Mouse (Mus musculus): ENCODE measurements at regions not wholly inside any gene's neighbourhood (a gene's known extent, or its start where the extent isn't known, plus 50 kb on each side); places are given as distances from the start of the nearest gene placed in this dataset.

- TF ChIP-seq MYOD1 (IDR thresholded peaks at IDR 0.05; ENCODE audit: control insufficient read depth in 1 of 3, insufficient read length in 2 of 3, low read depth in 2 of 3) = no peak
- no peak for TF ChIP-seq TCF3 (IDR thresholded peaks at IDR 0.05; ENCODE audit: insufficient read length, low read depth)
- TF ChIP-seq POLR2AphosphoS2 (IDR thresholded peaks at IDR 0.05; ENCODE audit: insufficient read length, low read depth) = no peak
- TF ChIP-seq TCF12 (IDR thresholded peaks at IDR 0.05; ENCODE audit: insufficient read depth, poor library complexity, severe bottlenecking) = no peak
- no peak for TF ChIP-seq E2F4 (IDR thresholded peaks at IDR 0.05; ENCODE audit: insufficient read depth)
- TF ChIP-seq MYOG (IDR thresholded peaks at IDR 0.05; ENCODE audit: control insufficient read depth in 1 of 3, insufficient read depth in 1 of 3, insufficient read length in 2 of 3, low read depth in 2 of 3) = no peak
- TF ChIP-seq POLR2A (IDR thresholded peaks at IDR 0.05; ENCODE audit: insufficient read length, low read depth) = no peak
- peak; percentile 46; the same call in 1 of the 2 replicates for TF ChIP-seq CEBPB (IDR thresholded peaks at IDR 0.05; ENCODE audit: insufficient read depth, poor library complexity, severe bottlenecking)
- peak; percentile 25 for TF ChIP-seq USF1 (IDR thresholded peaks at IDR 0.05; ENCODE audit: low read depth)
- TF ChIP-seq MAX (IDR thresholded peaks at IDR 0.05; ENCODE audit: low read depth) = no peak
- no peak for TF ChIP-seq SRF (IDR thresholded peaks at IDR 0.05; ENCODE audit: control insufficient read depth, insufficient read length, low read depth)
- TF ChIP-seq REST (IDR thresholded peaks at IDR 0.05; ENCODE audit: insufficient read depth, insufficient read length) = no peak
- no peaks in the 10 kb centered on the region for H3K36me3 ChIP-seq (ENCODE audit: control insufficient read depth, insufficient read depth)
- H3K27me3 ChIP-seq (ENCODE audit: control insufficient read depth, insufficient read depth, insufficient read length) = no peaks in the 10 kb centered on the region
- no peak overlapping the region for H3K4me3 ChIP-seq
- peak overlapping the region; percentile 27 for H3K4me2 ChIP-seq (ENCODE audit: low read depth)
- H3K79me2 ChIP-seq (ENCODE audit: control insufficient read depth, insufficient read depth) = no peaks in the 10 kb centered on the region
- H3ac ChIP-seq (ENCODE audit: control insufficient read depth, insufficient read length) = no peak overlapping the region
Observed at GRCm38 (mm10) chr10:84143674-84144343, 296.6 kb downstream of the Nuak1 start.

DNA sequence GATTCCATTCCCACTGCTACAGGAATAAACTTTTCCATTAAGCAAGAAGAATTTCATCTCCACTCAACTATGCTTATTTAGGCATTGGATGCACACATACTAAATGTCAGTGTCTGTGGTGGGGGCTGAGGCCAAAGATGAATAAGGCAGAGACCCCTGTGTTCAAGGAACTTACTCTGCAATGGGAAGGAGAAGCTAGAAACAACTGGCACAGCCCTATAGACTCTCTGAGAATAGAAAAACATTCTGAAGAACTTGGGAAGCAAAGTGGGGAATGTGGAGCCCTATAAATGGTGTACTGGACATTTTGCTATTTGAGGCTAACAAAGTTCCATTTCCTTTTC is 296.1 kb downstream of the Nuak1 start:
- no peaks in the 10 kb centered on the region for H3K36me3 ChIP-seq (ENCODE audit: control insufficient read depth, insufficient read depth)
- H3K4me2 ChIP-seq (ENCODE audit: low read depth) = no peak overlapping the region
- H3K79me2 ChIP-seq (ENCODE audit: control insufficient read depth, insufficient read depth) = no peaks in the 10 kb centered on the region
- TF ChIP-seq MYOG (IDR thresholded peaks at IDR 0.05; ENCODE audit: control insufficient read depth in 1 of 3, insufficient read depth in 1 of 3, insufficient read length in 2 of 3, low read depth in 2 of 3) (no peak), MYOD1 (IDR thresholded peaks at IDR 0.05; ENCODE audit: control insufficient read depth in 1 of 3, insufficient read length in 2 of 3, low read depth in 2 of 3) (no peak), SRF (IDR thresholded peaks at IDR 0.05; ENCODE audit: control insufficient read depth, insufficient read length, low read depth) (no peak), E2F4 (IDR thresholded peaks at IDR 0.05; ENCODE audit: insufficient read depth) (no peak), POLR2A (IDR thresholded peaks at IDR 0.05; ENCODE audit: insufficient read length, low read depth) (no peak), TCF3 (IDR thresholded peaks at IDR 0.05; ENCODE audit: insufficient read length, low read depth) (no peak), MAX (IDR thresholded peaks at IDR 0.05; ENCODE audit: low read depth) (no peak), CEBPB (IDR thresholded peaks at IDR 0.05; ENCODE audit: insufficient read depth, poor library complexity, severe bottlenecking) (no peak), USF1 (IDR thresholded peaks at IDR 0.05; ENCODE audit: low read depth) (no peak), POLR2AphosphoS2 (IDR thresholded peaks at IDR 0.05; ENCODE audit: insufficient read length, low read depth) (no peak), REST (IDR thresholded peaks at IDR 0.05; ENCODE audit: insufficient read depth, insufficient read length) (no peak), TCF12 (IDR thresholded peaks at IDR 0.05; ENCODE audit: insufficient read depth, poor library complexity, severe bottlenecking) (no peak)
- no peak overlapping the region for H3K4me3 ChIP-seq
- no peak overlapping the region for H3ac ChIP-seq (ENCODE audit: control insufficient read depth, insufficient read length)
- H3K27me3 ChIP-seq (ENCODE audit: control insufficient read depth, insufficient read depth, insufficient read length) = no peaks in the 10 kb centered on the region

- TF ChIP-seq POLR2AphosphoS2 (IDR thresholded peaks at IDR 0.05; ENCODE audit: insufficient read length, low read depth) = no peak
- no peak for TF ChIP-seq E2F4 (IDR thresholded peaks at IDR 0.05; ENCODE audit: insufficient read depth)
- no peak for TF ChIP-seq MYOG (IDR thresholded peaks at IDR 0.05; ENCODE audit: control insufficient read depth in 1 of 3, insufficient read depth in 1 of 3, insufficient read length in 2 of 3, low read depth in 2 of 3)
- TF ChIP-seq MAX (IDR thresholded peaks at IDR 0.05; ENCODE audit: low read depth) = no peak
- TF ChIP-seq MYOD1 (IDR thresholded peaks at IDR 0.05; ENCODE audit: control insufficient read depth in 1 of 3, insufficient read length in 2 of 3, low read depth in 2 of 3) = no peak
- TF ChIP-seq TCF12 (IDR thresholded peaks at IDR 0.05; ENCODE audit: insufficient read depth, poor library complexity, severe bottlenecking) = no peak
- no peak for TF ChIP-seq CEBPB (IDR thresholded peaks at IDR 0.05; ENCODE audit: insufficient read depth, poor library complexity, severe bottlenecking)
- TF ChIP-seq REST (IDR thresholded peaks at IDR 0.05; ENCODE audit: insufficient read depth, insufficient read length) = no peak
- no peak for TF ChIP-seq USF1 (IDR thresholded peaks at IDR 0.05; ENCODE audit: low read depth)
- TF ChIP-seq SRF (IDR thresholded peaks at IDR 0.05; ENCODE audit: control insufficient read depth, insufficient read length, low read depth) = no peak
- no peak for TF ChIP-seq POLR2A (IDR thresholded peaks at IDR 0.05; ENCODE audit: insufficient read length, low read depth)
- no peak for TF ChIP-seq TCF3 (IDR thresholded peaks at IDR 0.05; ENCODE audit: insufficient read length, low read depth)
- Histone ChIP-seq H3K79me2 (ENCODE audit: control insufficient read depth, insufficient read depth) (no peaks in the 10 kb centered on the region), H3K4me3 (no peak overlapping the region), H3K4me2 (ENCODE audit: low read depth) (no peak overlapping the region), H3K27me3 (ENCODE audit: control insufficient read depth, insufficient read depth, insufficient read length) (no peaks in the 10 kb centered on the region), H3K36me3 (ENCODE audit: control insufficient read depth, insufficient read depth) (no peaks in the 10 kb centered on the region), H3ac (ENCODE audit: control insufficient read depth, insufficient read length) (no peak overlapping the region)
Observed at GRCm38 (mm10) chr10:84147305-84147984, 293.0 kb downstream of the Nuak1 start.

DNA sequence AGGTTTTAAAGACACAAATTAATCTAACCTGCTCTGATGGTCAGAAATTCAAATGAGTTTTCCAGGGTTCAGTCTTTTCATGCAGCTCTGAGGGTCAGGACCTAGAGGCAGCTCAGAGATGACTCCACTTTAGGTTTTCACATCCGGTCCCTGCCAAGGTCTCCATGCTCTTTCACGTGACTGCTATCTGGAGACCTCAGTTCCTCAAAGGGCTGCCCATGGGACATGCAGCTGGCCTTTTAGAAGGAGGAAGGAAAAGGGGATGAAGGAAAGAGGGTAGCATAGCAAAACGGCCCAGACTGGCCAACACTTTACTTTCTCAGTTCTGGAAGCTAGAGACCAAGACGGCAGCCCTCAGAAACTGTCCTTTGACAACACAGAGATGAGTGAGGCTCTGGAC is 276.6 kb downstream of the Nuak1 start:
- Histone ChIP-seq H3K79me2 (ENCODE audit: control insufficient read depth, insufficient read depth) (no peaks in the 10 kb centered on the region), H3K27me3 (ENCODE audit: control insufficient read depth, insufficient read depth, insufficient read length) (peaks cover 10% of the 10 kb centered on the region), H3K36me3 (ENCODE audit: control insufficient read depth, insufficient read depth) (no peaks in the 10 kb centered on the region), H3K4me2 (ENCODE audit: low read depth) (no peak overlapping the region), H3ac (ENCODE audit: control insufficient read depth, insufficient read length) (no peak overlapping the region), H3K4me3 (no peak overlapping the region)
- TF ChIP-seq POLR2A (IDR thresholded peaks at IDR 0.05; ENCODE audit: insufficient read length, low read depth) (no peak), E2F4 (IDR thresholded peaks at IDR 0.05; ENCODE audit: insufficient read depth) (no peak), USF1 (IDR thresholded peaks at IDR 0.05; ENCODE audit: low read depth) (no peak), MYOD1 (IDR thresholded peaks at IDR 0.05; ENCODE audit: control insufficient read depth in 1 of 3, insufficient read length in 2 of 3, low read depth in 2 of 3) (no peak), MAX (IDR thresholded peaks at IDR 0.05; ENCODE audit: low read depth) (no peak), CEBPB (IDR thresholded peaks at IDR 0.05; ENCODE audit: insufficient read depth, poor library complexity, severe bottlenecking) (no peak), TCF3 (IDR thresholded peaks at IDR 0.05; ENCODE audit: insufficient read length, low read depth) (no peak), TCF12 (IDR thresholded peaks at IDR 0.05; ENCODE audit: insufficient read depth, poor library complexity, severe bottlenecking) (no peak), REST (IDR thresholded peaks at IDR 0.05; ENCODE audit: insufficient read depth, insufficient read length) (no peak), MYOG (IDR thresholded peaks at IDR 0.05; ENCODE audit: control insufficient read depth in 1 of 3, insufficient read depth in 1 of 3, insufficient read length in 2 of 3, low read depth in 2 of 3) (no peak), POLR2AphosphoS2 (IDR thresholded peaks at IDR 0.05; ENCODE audit: insufficient read length, low read depth) (no peak), SRF (IDR thresholded peaks at IDR 0.05; ENCODE audit: control insufficient read depth, insufficient read length, low read depth) (no peak)
